Mouse (Mus musculus): ENCODE measurements around the gene Pknox2.

Gene Pknox2

DNA sequence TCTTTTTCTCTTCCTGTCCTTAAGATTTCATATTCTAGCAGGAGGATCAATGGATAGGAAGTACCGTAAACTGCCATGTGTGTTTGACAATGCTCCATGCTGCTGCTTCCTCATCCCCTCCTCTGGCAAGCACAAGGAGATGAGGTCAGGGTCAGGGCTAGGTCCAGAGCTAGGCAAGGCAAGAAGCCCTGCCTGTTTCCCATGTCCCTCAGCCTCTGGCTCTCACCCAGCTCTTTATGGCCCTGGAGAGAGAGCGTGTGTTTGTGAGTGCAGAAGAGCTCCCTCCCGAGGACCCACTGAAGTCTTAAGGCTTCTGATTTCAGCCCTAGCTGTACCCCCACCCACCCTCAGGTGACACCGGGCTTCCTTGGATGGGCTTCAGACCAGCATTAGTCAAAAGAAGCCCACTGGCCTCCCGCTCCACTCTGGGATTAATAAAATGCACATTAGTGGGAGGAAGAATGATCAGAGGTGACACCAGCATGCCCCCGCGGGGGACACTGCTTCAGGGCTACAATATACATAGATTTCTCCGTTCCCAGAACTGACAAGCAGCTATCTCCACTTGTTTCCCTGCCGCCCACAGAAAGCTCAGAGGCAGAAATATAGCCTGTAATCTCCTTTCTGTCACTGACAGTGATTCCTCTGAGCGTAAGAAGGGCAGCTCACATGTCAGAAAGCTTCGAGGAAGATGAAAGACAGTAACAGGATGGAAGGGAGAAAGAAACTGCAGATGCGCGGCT is 156.4 kb downstream of the Pknox2 start:
- in situ Hi-C loops (cut with MboI) = no loop called here

- in situ Hi-C loops (cut with MboI) = no loop called here
Measured at GRCm38 (mm10) chr9:36989991-36990390, 157.2 kb downstream of the Pknox2 start.

DNA sequence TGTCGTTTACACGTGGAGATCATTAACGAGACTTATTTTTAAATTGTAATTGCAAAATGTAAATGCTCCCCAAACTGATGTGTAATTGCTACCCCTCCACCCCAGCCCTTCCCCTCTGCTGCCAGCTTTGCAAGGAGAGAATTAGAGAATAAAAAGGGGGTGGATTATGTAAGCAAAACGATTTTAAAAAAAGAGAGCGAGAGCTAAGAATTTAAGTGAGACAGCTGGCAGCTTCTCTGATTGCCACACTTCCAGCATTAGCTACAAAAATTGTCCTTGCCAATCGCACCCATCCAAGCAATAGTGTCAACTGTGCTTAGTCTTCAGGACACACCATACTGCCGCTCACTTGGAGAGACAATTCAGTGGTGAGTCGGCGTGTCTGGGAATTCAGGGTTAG is 162.0 kb downstream of the Pknox2 start:
- in situ Hi-C loops (cut with MboI) = no loop called here

DNA sequence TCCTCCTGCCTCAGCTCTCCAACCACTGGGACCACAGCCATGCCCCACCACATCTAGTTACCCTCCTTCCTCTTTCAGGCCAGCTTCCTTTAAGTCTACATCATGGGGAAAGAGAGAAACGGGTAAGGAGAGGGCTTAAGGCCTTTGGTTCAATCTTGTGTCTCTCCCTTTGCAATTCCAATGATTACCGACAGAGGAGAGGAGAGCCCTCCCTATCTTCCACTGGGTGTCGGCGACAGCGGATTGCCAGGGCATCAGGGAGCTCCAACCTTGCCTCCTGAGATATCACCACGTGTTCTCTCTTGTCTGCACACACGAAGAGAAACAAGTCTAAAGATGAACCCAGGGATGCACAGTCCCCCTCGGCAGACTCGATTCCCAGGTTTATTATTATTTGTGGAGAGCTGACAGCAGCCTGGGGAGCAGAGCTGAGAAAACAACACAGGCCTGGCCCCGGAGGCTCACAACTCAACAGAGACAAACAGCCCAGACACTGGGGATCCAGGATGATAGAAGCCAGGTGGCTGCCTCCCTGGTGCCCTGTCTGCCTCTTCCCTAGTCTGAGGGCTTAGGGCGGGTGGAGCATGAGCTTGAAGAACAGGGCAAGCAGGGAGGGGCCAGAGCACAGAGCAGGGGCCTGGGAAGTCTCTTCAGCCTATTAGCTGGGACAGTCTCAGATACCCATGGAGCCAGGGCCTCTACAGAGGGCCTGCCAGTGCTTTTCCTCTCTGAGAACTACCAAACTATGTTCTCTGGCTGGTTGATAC is 170.4 kb downstream of the Pknox2 start:
- in situ Hi-C loops (cut with MboI) = no loop called here

DNA sequence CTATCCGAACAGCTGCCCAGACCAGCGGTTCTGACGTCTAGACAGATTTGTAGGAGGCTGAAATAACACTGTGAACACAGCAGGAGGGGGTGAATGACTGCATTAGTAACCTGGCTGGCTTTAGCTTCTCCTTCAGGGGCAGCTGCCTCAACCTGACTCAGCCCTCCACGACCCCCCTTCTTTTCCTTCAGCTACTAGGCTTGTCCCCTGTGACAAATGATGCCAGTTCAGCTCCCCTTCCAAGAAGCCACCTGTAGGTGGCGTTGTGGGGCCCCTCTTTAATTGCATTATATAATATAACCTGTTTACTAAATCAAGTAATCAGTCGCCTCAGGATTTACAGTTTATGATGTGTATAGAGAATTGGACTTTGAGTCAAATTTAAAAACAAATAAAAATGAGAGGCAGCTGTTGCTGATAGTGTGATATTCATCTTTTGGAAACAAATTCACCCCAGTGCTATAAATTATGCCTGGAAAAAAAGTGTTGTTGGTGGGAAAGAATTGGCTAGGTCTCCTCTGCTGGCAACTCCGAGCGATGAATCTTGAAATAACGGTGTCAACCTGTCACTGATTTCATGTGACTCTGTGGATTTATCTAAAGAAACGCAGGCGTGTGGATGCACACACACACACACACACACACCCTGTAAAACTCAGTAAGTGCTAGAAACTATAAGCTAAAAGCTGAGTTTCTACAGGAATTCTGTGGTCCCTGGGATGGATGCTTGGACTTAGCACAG is 173.6 kb downstream of the Pknox2 start:
- in situ Hi-C loops (cut with MboI) = loop anchor here (25.0 kb wide), 1 partner anchor 264 kb away; no protein-coding TSS in a partner anchor

GRCm38 (mm10) chr9:36972089-36972488 is 175.1 kb downstream of the Pknox2 start:
- in situ Hi-C loops (cut with MboI) = loop anchor here (25.0 kb wide), 1 partner anchor 265 kb away; no protein-coding TSS in a partner anchor

DNA sequence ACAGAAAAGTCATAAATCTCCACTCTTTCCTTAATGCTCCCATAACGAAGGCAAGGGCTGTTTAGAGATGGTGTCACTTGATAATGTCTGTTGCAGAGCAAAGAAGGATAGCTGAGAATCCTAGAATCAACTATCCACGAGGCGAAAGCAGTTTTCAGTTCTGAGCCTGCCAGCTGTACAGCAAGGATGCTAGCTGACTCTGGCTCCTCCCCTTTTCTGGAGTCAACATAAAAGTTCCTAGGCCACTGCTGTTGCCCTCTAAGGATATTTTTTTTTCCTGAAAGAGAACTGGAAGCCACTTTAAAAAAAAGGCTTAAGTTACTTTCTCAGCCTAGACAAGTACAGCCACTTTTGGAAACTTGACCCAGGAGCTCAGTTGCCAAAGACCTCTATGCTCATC is 176.1 kb downstream of the Pknox2 start:
- in situ Hi-C loops (cut with MboI) = loop anchor here (25.0 kb wide), 1 partner anchor 266 kb away; no protein-coding TSS in a partner anchor

- in situ Hi-C loops (cut with MboI) = loop anchor here (25.0 kb wide), 1 partner anchor 267 kb away; no protein-coding TSS in a partner anchor
Measured at GRCm38 (mm10) chr9:36970651-36971050, 176.6 kb downstream of the Pknox2 start.

DNA sequence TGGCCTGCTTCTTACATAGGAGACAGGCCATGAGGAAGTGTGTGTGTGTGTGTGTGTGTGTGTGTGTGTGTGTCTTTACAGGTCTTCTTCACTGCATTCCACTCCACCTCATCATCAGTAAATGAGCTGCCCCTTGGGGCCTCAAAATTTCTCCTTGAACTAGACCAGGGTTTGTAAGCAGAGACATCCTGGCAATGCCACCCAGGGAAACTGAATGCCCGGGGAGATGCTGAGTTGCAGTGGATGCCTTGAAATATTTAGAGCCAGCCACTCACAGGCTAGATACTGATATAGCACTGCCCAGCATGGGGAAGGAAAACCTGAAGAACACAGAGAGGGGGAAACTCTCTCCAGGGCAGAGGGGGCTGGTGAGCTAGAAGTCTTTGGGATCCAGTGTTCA is 178.1 kb downstream of the Pknox2 start:
- in situ Hi-C loops (cut with MboI) = loop anchor here (25.0 kb wide), 1 partner anchor 268 kb away; no protein-coding TSS in a partner anchor

DNA sequence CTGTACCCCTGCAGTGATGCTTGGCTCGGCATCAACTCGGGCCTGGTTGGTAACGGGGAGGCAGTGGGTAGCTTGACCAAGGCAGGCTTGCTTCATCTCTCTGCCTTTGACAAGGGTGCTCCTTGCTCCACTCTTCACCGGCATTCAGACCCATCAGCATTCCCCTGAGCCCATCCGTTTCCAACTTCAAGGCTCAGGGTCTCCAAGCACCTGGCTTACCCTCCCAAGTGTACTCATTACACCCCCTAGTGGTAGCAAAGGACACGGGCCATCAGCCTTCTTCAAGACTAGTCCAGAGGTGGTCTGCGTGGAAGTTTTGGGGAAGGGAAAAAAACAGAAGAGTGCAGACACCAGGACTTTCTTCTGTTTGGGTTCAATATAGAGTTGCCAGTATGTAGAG is 178.5 kb downstream of the Pknox2 start:
- in situ Hi-C loops (cut with MboI) = loop anchor here (25.0 kb wide), 1 partner anchor 269 kb away; no protein-coding TSS in a partner anchor

DNA sequence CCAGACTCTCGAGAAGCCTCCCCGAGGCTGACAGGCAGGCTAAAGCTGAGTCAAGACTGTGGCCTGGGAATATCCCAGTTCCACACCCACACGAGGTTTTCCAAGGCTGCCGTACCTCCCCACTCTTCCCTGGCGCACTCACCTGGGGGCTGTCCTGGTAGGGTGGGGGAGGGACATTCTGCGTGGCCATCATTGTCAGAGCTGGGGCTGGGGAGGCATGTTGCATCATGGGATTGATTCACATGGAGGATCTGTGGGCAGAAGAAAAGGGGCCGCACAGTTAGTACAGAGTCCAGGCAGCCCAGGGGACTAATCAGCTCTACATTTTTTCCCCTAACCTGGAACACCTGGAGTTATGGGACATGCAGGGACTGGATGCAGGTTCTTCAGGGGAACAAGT is 179.0 kb downstream of the Pknox2 start:
- in situ Hi-C loops (cut with MboI) = loop anchor here (25.0 kb wide), 1 partner anchor 269 kb away; no protein-coding TSS in a partner anchor

- in situ Hi-C loops (cut with MboI) = loop anchor here (25.0 kb wide), 1 partner anchor 272 kb away; no protein-coding TSS in a partner anchor
Measured at GRCm38 (mm10) chr9:36965720-36966119, 181.5 kb downstream of the Pknox2 start.

- in situ Hi-C loops (cut with MboI) = loop anchor here (25.0 kb wide), 1 partner anchor 273 kb away; no protein-coding TSS in a partner anchor
Measured at GRCm38 (mm10) chr9:36964230-36964629, 183.0 kb downstream of the Pknox2 start.

DNA sequence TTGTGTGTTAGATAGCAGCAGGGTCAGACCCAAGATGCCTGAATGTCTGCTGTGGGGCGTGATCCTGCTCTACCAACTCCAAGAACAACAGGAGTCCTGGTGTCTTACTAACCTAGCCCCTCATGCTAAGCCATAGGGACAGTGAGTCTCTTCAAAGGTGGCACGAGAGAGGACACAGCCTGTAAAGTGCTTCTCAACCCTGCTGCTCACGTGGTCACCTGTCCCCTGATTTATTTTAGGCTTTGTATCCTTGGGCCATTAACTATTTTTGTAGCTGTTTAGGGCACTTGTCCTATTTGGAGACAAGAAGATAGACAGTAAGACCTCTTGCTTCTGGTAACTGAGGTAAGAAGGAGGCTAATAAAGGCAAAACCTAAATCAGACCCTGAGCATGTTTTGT is 183.7 kb downstream of the Pknox2 start:
- in situ Hi-C loops (cut with MboI) = loop anchor here (25.0 kb wide), 1 partner anchor 274 kb away; no protein-coding TSS in a partner anchor

- in situ Hi-C loops (cut with MboI) = loop anchor here (25.0 kb wide), 1 partner anchor 275 kb away; no protein-coding TSS in a partner anchor
Measured at GRCm38 (mm10) chr9:36961874-36962273, 185.3 kb downstream of the Pknox2 start.

- in situ Hi-C loops (cut with MboI) = loop anchor here (25.0 kb wide), 1 partner anchor 276 kb away; no protein-coding TSS in a partner anchor
Measured at GRCm38 (mm10) chr9:36961153-36961552, 186.1 kb downstream of the Pknox2 start.

DNA sequence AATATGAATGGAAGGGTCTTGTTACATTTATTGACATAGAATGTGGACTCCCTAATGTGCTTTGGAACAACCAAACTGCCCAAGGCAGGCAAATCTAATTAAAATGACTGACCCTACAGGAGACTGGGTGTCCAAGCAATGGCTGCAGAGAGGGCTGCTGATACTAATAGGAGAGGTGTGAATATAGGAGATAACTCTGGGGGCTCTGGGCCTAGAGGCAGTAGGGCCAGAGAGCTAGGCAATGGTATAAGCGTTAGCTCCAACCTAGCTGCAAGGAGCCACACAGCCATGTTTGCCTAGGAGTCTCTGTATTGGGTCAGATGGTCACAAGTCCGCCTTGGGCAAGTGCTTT is 196.1 kb downstream of the Pknox2 start:
- in situ Hi-C loops (cut with MboI) = loop anchor here (25.0 kb wide), 1 partner anchor 286 kb away; no protein-coding TSS in a partner anchor

GRCm38 (mm10) chr9:36950271-36951132 is 196.7 kb downstream of the Pknox2 start:
- in situ Hi-C loops (cut with MboI) = loop anchor here (25.0 kb wide), 1 partner anchor 287 kb away; no protein-coding TSS in a partner anchor

DNA sequence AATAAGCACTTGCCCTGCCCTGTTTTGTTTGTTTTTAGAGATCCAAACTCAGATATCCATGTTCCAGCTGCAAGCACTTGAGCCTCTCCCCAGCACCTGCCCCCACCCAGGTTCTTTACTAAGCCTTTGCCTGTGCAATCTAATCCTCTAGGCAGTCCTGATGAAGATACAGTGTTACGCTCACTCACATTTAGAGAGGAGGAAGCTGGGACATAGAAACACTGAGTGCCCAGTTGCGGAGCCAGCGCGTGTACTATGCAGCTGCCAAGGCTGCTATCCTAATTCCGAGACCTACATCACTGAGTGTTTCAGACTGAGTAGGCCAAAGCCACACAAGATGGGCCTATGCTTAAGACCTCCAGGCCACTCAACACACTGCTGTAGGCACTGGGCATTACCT is 199.0 kb downstream of the Pknox2 start:
- in situ Hi-C loops (cut with MboI) = no loop called here

DNA sequence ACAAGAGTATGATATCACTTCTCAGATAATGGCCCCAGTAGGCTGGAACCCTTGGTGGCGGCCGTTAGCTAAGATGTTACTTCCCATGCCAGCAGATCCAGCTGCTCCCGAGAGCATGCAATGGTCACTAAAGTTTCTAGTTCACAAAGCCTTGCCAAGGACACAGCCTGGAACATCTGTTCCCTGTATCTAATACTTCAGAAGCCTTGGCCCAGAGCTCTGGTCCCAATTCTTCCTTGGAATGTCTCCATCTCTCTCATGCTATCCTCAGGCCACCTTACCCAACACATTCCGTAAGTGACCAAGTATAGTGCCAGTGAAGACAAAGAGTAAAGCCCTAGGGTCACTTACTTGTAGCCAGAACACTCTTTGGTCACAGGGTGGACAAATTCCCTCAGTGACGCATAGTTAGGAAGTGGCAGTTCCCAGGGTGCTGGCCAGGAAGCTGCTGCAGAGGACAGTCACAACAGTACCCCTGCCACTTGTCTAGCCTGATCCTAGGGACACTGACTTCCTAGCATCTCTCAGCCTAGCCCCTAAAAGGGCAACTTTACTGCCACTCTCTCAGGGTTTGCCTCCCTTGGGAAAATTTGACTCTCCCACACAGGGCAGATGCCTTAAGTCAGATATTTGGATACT is 200.0 kb downstream of the Pknox2 start:
- in situ Hi-C loops (cut with MboI) = no loop called here

Measured in mature B cell (primary cell).